Mouse (Mus musculus) heart, embryonic 14.5 days (tissue): ENCODE measurements at regions not wholly inside any gene's neighbourhood (a gene's known extent, or its start where the extent isn't known, plus 50 kb on each side); places are given as distances from the start of the nearest gene placed in this dataset.

ENCODE experiments used
- ATAC-seq: fragments of 200-750 bp; cut with Nextera tagmentation; 2 replicates; pipeline ENCODE4 v1.8.0; 2017; ENCODE audit warnings: low read depth, moderate TSS enrichment; ENCODE audit not compliant: insufficient number of reproducible peaks, insufficient read depth, low FRiP score
- H3K27ac ChIP-seq, 2 experiments: fragments of 200-500 bp in 1 of 2; fragments of 300-500 bp in 1 of 2; sonication (generic) in 1 of 2; replicated peaks in 1 of 2; 2 replicates each; pipeline ENCODE4 v1.5.1; 2012 to 2014; ENCODE audit warnings: low read depth in 2 of 2, low read length in 2 of 2, control low read depth in 1 of 2, mild to moderate bottlenecking in 1 of 2, mixed read lengths in 1 of 2; ENCODE audit not compliant: control insufficient read depth in 1 of 2, insufficient read depth in 1 of 2
- H3K27me3 ChIP-seq: fragments of 300-500 bp; sonication (generic); 2 replicates; pipeline ENCODE4 v1.6.1; 2014; ENCODE audit warnings: mild to moderate bottlenecking, low read length, control low read depth; ENCODE audit not compliant: control insufficient read depth, insufficient read depth
- H3K36me3 ChIP-seq: fragments of 300-500 bp; sonication (generic); 2 replicates; pipeline ENCODE4 v1.6.1; 2014; ENCODE audit warnings: mild to moderate bottlenecking, control low read depth, low read length, mixed read lengths; ENCODE audit not compliant: control insufficient read depth, insufficient read depth
- H3K4me1 ChIP-seq, 2 experiments: fragments of 200-500 bp in 1 of 2; fragments of 300-500 bp in 1 of 2; sonication (generic) in 1 of 2; 2 replicates each; pipeline ENCODE4 v1.6.1; 2012 to 2014; ENCODE audit warnings: low read length in 2 of 2, control low read depth in 1 of 2, mixed read lengths in 1 of 2; ENCODE audit not compliant: control insufficient read depth in 2 of 2, insufficient read depth in 2 of 2
- H3K4me2 ChIP-seq: fragments of 300-500 bp; sonication (generic); 2 replicates; pipeline ENCODE4 v1.6.1; 2014; ENCODE audit warnings: mild to moderate bottlenecking, low read length
- H3K4me3 ChIP-seq, 2 experiments: fragments of 200-500 bp in 1 of 2; fragments of 300-500 bp in 1 of 2; sonication (generic) in 1 of 2; 2 replicates each; pipeline ENCODE4 v1.5.1; 2012 to 2014; ENCODE audit warnings: low read length in 2 of 2, mild to moderate bottlenecking in 2 of 2, control low read depth in 1 of 2, low read depth in 1 of 2, moderate library complexity in 1 of 2; ENCODE audit not compliant: control insufficient read depth in 1 of 2, insufficient read depth in 1 of 2
- H3K9ac ChIP-seq: fragments of 300-500 bp; sonication (generic); 2 replicates; pipeline ENCODE4 v1.6.1; 2014; ENCODE audit warnings: mild to moderate bottlenecking, low read length
- H3K9me3 ChIP-seq: fragments of 300-500 bp; sonication (generic); 2 replicates; pipeline ENCODE4 v1.6.1; 2016; ENCODE audit warnings: low read length, control low read depth; ENCODE audit not compliant: control insufficient read depth
- WGBS: fragments of 180-500 bp; shearing (Covaris S2); extraction: QIAGEN DNeasy Blood & Tissue Kit; methylation state at CpG from one replicate; pipeline ENCODE4 v1.1.7; 2014; 5-methylcytosine and 5-hydroxymethylcytosine counted together

DNA sequence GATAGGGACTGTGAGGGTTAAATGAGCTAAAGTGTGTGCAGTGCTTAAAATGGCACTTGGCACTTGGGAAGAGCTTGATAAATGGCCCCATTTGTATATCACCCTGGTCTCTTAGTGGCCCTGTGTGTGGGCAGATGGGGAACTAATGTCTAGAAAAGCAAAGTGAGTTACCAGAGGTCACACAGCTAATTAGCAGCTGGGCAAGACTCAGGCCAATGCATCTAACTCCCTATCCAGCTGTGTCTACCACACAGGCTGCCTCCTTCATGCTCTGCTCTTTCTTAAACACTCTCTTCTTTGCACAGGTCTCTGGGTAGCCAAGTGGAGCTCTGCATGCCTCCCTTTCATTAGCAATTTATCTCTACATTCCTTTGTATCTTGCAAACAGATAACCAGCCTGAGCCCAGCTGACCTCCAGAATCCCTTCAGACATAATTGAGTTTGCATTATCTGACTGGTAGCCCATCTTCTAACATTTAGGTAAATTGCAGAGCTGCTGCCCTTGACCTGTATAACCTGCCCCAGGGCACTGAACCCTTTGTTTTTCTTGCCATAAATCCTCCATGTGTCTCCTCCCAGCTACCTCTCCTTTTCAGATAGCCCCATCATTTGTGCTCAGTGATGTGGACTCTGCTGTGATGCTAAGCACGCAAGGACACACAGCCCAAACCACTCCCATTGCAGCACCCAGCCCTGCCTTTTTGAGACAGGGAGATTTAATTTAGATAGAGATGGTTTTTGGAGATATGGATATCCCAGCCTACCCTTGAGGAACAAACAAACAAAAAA is 263.5 kb upstream of the Plxna2 start:
- 96% methylated on average over 1 of the region's 1 CpGs for WGBS
- no peaks in the 10 kb centered on the region for H3K9me3 ChIP-seq
- H3K36me3 ChIP-seq: no peaks in the 10 kb centered on the region
- no peak overlapping the region for H3K4me3 ChIP-seq
- H3K4me1 ChIP-seq: no peaks in the 10 kb centered on the region
- H3K27ac ChIP-seq: no peak overlapping the region
- H3K4me2 ChIP-seq: no peak overlapping the region
- H3K9ac ChIP-seq: no peak overlapping the region
- no peak for ATAC-seq
- H3K27me3 ChIP-seq: no peaks in the 10 kb centered on the region

DNA sequence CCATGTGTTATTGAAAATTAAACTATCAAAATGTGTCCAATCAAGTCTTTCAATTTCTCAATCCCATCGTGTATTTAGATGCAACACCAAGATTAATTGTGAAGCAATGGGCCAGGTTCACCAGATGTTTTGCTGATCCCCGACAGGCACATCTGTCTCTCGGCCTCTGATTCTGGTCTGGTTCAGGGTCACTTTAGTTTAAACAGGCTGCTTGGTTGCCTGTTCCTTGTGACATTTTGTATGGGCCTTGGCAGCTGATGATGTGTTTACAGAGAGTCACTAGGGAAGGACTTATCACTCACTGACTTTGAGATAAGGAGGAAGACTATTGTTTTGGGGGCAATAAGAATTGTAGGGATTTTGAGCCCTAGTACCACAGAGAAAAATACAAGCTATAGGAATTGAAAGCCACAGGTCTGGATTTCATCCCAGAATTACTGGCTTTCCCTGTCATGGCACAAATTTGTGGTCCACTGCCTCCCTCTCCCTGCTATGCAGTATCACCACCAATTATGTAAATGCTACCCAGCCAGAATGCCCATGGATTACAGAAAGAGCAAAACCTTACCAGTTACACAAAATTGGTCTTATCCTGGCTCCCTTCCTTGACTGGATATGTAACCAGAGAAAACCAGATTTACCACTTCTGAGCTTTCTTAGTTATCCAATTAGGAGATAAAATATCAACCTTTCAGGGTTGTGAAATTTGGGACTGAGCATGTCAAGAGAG is 272.5 kb upstream of the Plxna2 start:
- H3K36me3 ChIP-seq: no peaks in the 10 kb centered on the region
- no peak overlapping the region for H3K4me2 ChIP-seq
- H3K27me3 ChIP-seq: no peaks in the 10 kb centered on the region
- H3K4me1 ChIP-seq: 0 out of 4 replicates have a peak, but pooled peaks cover 0 to 2% of the 10 kb centered on the region in 2 experiments
- 21% methylated on average over 3 of the region's 3 CpGs for WGBS
- no peak overlapping the region for H3K27ac ChIP-seq
- no peak overlapping the region for H3K9ac ChIP-seq
- no peaks in the 10 kb centered on the region for H3K9me3 ChIP-seq
- no peak for ATAC-seq
- no peak overlapping the region for H3K4me3 ChIP-seq

DNA sequence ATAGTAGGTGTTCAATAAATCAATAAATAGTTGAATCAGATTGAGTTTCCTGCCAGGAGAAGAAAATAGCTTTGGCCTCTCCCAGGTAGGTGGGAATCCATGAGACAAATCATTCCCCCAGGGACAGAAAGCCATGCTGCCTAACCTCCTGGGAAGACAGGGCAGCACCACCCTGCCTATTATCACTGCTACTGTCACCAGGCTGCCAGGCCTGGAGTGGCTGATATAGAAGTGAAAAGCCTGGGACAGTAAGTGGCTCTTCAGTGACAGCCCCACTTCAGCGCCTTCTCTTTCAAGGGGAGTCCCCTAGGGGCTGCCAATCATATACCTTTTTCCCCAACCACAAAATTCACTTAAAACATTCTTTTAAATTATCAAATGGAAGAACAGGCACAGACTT is 275.4 kb upstream of the Plxna2 start:
- Histone ChIP-seq H3K4me3 (no peak overlapping the region), H3K4me1 (0 out of 4 replicates have a peak, but pooled peaks cover 0 to 2% of the 10 kb centered on the region in 2 experiments), H3K4me2 (no peak overlapping the region), H3K36me3 (no peaks in the 10 kb centered on the region), H3K27me3 (no peaks in the 10 kb centered on the region), H3K27ac (no peak overlapping the region), H3K9ac (no peak overlapping the region), H3K9me3 (no peaks in the 10 kb centered on the region)
- no peak for ATAC-seq
- WGBS: 38% methylated on average over 1 of the region's 1 CpGs

GRCm38 (mm10) chr1:194341758-194342157 is 276.3 kb upstream of the Plxna2 start:
- 54% methylated on average over 3 of the region's 3 CpGs for WGBS
- ATAC-seq: no peak
- no peak overlapping the region for H3K9ac ChIP-seq

GRCm38 (mm10) chr1:194334752-194335719 is 283.0 kb upstream of the Plxna2 start:
- H3K27me3 ChIP-seq: no peaks in the 10 kb centered on the region
- H3K4me2 ChIP-seq: no peak overlapping the region
- H3K4me1 ChIP-seq: no peaks in the 10 kb centered on the region
- H3K9ac ChIP-seq: no peak overlapping the region
- H3K36me3 ChIP-seq: no peaks in the 10 kb centered on the region
- WGBS: 61% methylated on average over 5 of the region's 5 CpGs
- H3K9me3 ChIP-seq: no peaks in the 10 kb centered on the region
- H3K4me3 ChIP-seq: no peak overlapping the region
- H3K27ac ChIP-seq: no peak overlapping the region
- ATAC-seq: no peak

More at GRCm38 (mm10) chr1:194341758-194342157, 276.3 kb upstream of the Plxna2 start:
- H3K9me3 ChIP-seq: no peaks in the 10 kb centered on the region
- no peak overlapping the region for H3K4me2 ChIP-seq
- 0 out of 4 replicates have a peak, but pooled peaks cover 0 to 2% of the 10 kb centered on the region in 2 experiments for H3K4me1 ChIP-seq
- H3K36me3 ChIP-seq: no peaks in the 10 kb centered on the region
- no peak overlapping the region for H3K27ac ChIP-seq
- H3K27me3 ChIP-seq: no peaks in the 10 kb centered on the region
- H3K4me3 ChIP-seq: no peak overlapping the region

DNA sequence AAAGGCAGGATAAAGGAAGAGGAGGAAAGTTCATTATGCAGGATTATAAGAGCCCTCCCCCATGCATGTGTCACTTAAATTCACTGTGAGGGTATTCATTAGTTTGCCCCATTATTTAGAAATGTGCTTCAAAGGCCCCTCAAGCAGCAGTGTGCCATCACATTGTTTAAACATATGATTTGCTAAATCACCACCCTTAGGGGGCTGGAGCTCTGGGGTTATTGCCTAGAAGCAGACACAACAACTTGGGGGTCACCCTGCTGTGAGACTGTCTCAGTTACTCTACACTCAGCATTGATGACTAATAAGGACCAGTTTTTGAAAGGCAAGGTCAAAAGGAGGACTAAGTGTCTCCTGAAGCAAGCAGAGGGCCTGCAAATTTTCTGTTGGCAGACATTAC is 285.4 kb upstream of the Plxna2 start:
- H3K27ac ChIP-seq: no peak overlapping the region
- no peak overlapping the region for H3K9ac ChIP-seq
- no peaks in the 10 kb centered on the region for H3K4me1 ChIP-seq
- no peaks in the 10 kb centered on the region for H3K27me3 ChIP-seq
- no peaks in the 10 kb centered on the region for H3K9me3 ChIP-seq
- ATAC-seq: no peak
- H3K4me3 ChIP-seq: no peak overlapping the region
- H3K4me2 ChIP-seq: no peak overlapping the region
- H3K36me3 ChIP-seq: no peaks in the 10 kb centered on the region

DNA sequence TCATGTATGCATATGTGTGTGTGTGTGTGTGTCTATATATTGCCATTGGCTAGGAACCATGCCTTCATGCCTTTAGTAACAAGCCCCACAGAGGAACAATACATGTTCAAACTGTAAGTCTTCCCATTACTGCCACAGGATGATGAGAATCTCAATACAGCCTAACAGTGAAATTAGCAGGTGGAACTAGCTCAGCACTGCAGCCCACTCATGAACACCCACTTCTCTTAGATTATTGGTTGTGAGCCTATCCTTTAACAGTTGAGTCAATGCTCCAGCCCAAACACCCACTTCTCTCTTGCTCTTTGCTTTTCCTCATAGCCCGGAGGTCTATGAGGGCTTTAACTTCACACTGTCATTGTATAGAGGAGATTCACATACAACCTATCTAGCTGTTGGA is 287.5 kb upstream of the Plxna2 start:
- Histone ChIP-seq H3K9me3 (no peaks in the 10 kb centered on the region), H3K36me3 (no peaks in the 10 kb centered on the region), H3K4me1 (no peaks in the 10 kb centered on the region), H3K9ac (no peak overlapping the region), H3K4me3 (no peak overlapping the region), H3K27ac (no peak overlapping the region), H3K27me3 (no peaks in the 10 kb centered on the region), H3K4me2 (no peak overlapping the region)
- 97% methylated on average over 1 of the region's 1 CpGs for WGBS
- ATAC-seq: no peak
